Mouse (Mus musculus) ES-Bruce4 (cell line): ENCODE measurements at regions not wholly inside any gene's neighbourhood (a gene's known extent, or its start where the extent isn't known, plus 50 kb on each side); places are given as distances from the start of the nearest gene placed in this dataset.

Source experiments
- H3K27ac ChIP-seq: 2 replicates; pipeline ENCODE4 v1.5.1; 2012; ENCODE audit warnings: low read length, inconsistent platforms; ENCODE audit not compliant: insufficient read depth
- H3K27me3 ChIP-seq: 2 replicates; pipeline ENCODE4 v1.6.1; 2012; ENCODE audit warnings: mild to moderate bottlenecking, low read length, inconsistent platforms; ENCODE audit not compliant: control insufficient read depth, poor library complexity, insufficient read depth, severe bottlenecking
- H3K36me3 ChIP-seq: 2 replicates; pipeline ENCODE4 v1.6.1; 2012; ENCODE audit warnings: inconsistent platforms, mild to moderate bottlenecking, low read length, moderate library complexity; ENCODE audit not compliant: control insufficient read depth, poor library complexity, insufficient read depth, severe bottlenecking
- H3K4me1 ChIP-seq: one replicate; pipeline ENCODE4 v1.8.1; 2011; ENCODE audit warnings: low read length; ENCODE audit not compliant: control insufficient read depth, insufficient read depth
- H3K4me3 ChIP-seq: 2 replicates; pipeline ENCODE4 v1.5.1; 2011; ENCODE audit warnings: low read depth, mild to moderate bottlenecking, low read length
- H3K9ac ChIP-seq: 2 replicates; pipeline ENCODE4 v1.6.1; 2012; ENCODE audit warnings: low read depth, mild to moderate bottlenecking, inconsistent platforms; ENCODE audit not compliant: poor library complexity, severe bottlenecking
- H3K9me3 ChIP-seq: replicated peaks from 2 replicates; pipeline ENCODE4 v1.6.1; 2012; ENCODE audit warnings: mild to moderate bottlenecking, low read length, inconsistent platforms; ENCODE audit not compliant: control insufficient read depth, poor library complexity, insufficient read depth, severe bottlenecking
- CTCF ChIP-seq: IDR thresholded peaks from one replicate; pipeline ENCODE4 v1.8.1; 2011; ENCODE audit warnings: low read depth, low read length
- EP300 ChIP-seq: IDR thresholded peaks from 2 replicates; pipeline ENCODE4 v1.6.1; 2011; ENCODE audit warnings: low read depth, low read length; ENCODE audit not compliant: insufficient read depth
- POLR2A ChIP-seq: IDR thresholded peaks from one replicate; pipeline ENCODE4 v1.8.1; 2011; ENCODE audit warnings: low read length; ENCODE audit not compliant: insufficient read depth

DNA sequence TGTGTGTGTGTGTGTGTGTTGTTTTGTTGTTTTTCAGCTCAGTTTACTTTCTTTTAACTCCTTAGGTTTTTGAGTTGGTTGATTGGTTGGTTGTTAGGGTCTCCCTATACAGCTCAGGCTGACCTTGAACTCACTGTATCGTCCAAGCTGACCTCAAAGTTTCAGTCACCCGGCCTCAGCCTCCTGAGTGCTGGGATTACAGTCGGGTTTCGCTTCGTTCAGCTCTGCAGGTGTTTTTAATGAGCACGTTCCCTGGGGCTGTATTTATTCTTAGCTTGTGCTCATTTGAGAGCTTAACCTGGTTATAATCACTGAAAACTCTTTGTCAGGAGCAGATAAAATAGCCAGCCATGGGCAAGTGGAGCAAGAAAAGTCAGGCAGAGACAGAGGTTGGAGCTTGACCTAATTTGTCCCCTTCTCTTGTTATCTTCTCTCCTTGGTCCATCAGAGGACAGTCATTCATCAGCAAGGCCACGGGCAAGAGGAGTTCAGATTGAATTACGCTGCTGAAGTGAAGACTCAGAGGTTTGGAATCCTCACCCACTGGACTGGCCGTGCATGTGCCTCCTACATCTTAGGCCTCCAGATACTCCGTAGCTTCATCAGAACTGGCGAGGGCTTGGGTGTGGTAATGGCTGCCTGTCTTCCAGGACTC, 120.5 kb upstream of the Jarid2 start:
- Histone ChIP-seq H3K4me3 (no peak overlapping the region), H3K27me3 (no peaks in the 10 kb centered on the region), H3K4me1 (no peaks in the 10 kb centered on the region), H3K36me3 (no peaks in the 10 kb centered on the region), H3K9ac (no peak overlapping the region), H3K9me3 (0 out of 2 replicates have a peak, but pooled peaks cover 2% of the 10 kb centered on the region), H3K27ac (no peak overlapping the region)
- TF ChIP-seq CTCF (no peak), POLR2A (no peak)

DNA sequence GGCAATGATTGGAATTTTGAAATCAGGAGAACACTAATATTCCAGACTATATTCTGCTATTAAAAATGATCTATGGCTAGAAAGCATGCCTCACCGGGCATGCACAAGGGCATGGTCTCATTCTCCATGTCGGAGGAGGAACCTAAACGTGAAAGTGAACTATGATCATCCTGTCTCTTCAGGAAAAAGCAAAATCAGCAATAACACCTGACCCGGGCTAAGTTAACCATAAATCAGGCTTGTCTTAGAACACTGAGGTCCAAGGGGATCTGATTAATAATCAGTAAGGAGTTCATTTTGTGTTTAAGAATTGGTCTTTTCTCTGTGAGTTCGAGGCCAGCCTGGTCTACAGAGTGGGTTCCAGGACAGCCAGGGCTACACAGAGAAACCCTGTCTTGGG, 119.7 kb upstream of the Jarid2 start:
- Histone ChIP-seq H3K9me3 (0 out of 2 replicates have a peak, but pooled peaks cover 2% of the 10 kb centered on the region), H3K9ac (no peak overlapping the region), H3K27ac (no peak overlapping the region), H3K36me3 (no peaks in the 10 kb centered on the region), H3K4me1 (no peaks in the 10 kb centered on the region), H3K4me3 (no peak overlapping the region), H3K27me3 (no peaks in the 10 kb centered on the region)
- TF ChIP-seq CTCF (no peak), EP300 (no peak), POLR2A (no peak)

DNA sequence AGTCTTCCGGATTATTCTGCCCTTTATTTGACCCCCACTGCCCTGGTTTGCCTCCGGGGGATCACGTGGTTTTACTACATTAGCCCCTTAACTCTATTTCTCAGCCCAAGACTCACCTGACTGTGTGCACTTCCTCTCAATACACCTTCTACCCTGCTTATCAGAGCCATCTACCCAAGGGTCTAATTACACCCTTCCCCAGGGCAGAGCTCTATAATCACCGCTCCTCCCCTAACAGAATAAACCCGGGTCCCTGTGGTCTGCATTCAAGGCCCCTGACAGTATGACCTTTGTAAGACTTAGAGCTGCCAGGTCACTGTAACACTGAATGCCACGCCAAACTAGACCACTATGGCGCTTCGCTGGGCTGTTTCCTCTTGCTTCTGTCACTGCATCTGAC, 113.6 kb upstream of the Jarid2 start:
- TF ChIP-seq CTCF (no peak), POLR2A (no peak), EP300 (no peak)
- Histone ChIP-seq H3K27me3 (no peaks in the 10 kb centered on the region), H3K4me1 (no peaks in the 10 kb centered on the region), H3K4me3 (no peak overlapping the region), H3K27ac (peak overlapping the region; percentile 15; the same call in 1 of the 2 replicates), H3K9me3 (0 out of 2 replicates have a peak, but pooled peaks cover 4% of the 10 kb centered on the region), H3K9ac (no peak overlapping the region), H3K36me3 (no peaks in the 10 kb centered on the region)

DNA sequence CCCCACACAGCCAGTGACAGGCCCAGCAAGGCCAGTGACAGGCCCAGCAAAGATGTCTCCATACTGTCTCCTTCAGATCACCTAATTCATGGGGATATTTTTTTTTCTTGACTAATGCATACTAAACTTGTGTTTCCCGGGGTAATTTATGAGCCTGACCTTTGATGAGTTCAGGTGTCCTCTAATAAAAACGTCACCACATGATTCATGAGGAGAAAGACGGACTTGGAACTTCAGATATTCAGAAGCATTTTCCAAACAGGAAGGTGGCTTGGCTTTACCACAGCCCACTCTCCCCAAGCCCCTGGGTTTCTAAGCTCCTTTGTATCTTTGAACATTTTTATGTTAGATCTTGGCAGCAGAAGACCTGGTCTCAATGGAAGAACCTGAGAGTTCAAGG, 110.9 kb upstream of the Jarid2 start:
- Histone ChIP-seq H3K4me1 (peaks cover 2% of the 10 kb centered on the region), H3K27me3 (no peaks in the 10 kb centered on the region), H3K4me3 (no peak overlapping the region), H3K36me3 (no peaks in the 10 kb centered on the region), H3K27ac (no peak overlapping the region), H3K9me3 (0 out of 2 replicates have a peak, but pooled peaks cover 4% of the 10 kb centered on the region), H3K9ac (no peak overlapping the region)
- TF ChIP-seq POLR2A (no peak), EP300 (no peak), CTCF (no peak)

DNA sequence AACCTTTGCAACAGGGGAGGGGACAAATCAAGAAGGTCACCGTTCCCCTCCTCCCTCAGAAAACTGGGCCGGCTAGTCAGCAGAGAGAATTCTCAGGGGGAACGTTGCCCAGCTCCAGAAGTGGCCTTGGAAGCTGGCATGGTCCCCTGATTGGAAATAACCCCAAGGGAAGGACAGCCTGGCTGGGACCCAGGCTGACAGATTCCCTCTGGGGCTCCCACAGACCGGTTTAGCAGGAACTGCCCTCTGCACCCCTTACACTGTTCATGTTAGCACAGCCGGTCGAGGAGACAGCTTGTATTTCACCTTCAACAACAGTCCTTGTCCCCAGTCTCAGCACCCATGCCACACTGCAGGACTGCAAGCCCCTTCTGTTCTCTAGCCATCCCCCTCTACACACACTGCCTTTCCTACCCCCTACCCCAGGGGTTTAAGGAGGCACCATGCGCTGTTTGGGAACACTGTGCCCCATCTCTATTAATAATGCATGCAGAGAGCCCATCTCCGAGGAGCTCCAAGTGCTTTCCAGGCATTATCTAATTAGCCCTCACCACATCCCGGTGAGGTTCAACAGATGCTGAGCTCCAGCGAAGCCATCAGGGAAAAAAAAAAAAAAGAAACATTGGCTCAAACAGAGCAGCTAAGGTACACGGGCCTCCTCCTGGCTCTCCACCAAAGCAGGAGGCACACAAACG, 106.5 kb upstream of the Jarid2 start:
- Histone ChIP-seq H3K9me3 (no peaks in the 10 kb centered on the region), H3K27me3 (no peaks in the 10 kb centered on the region), H3K4me3 (no peak overlapping the region), H3K4me1 (peaks cover 4% of the 10 kb centered on the region), H3K27ac (no peak overlapping the region), H3K36me3 (no peaks in the 10 kb centered on the region), H3K9ac (no peak overlapping the region)
- TF ChIP-seq EP300 (no peak), CTCF (no peak)

DNA sequence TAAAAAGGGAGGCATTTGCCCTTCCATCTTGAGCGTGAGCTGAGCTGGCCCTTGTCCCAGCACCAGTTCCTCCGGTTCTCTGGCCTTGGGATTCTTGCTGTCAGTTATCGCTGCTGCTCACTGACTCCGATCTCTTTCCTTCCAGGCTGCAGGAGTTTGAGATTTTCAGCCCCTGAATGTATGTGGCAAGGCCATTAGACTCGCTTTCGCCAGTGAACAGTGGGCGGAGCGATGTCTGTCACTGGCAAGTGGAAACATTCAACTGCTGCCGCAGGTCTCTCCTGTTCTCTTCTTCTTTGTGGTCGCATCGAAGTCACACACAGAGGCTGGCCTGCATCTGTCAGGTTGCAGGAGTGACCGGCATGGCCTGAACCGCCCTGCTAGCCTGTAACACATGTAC, 104.6 kb upstream of the Jarid2 start:
- Histone ChIP-seq H3K36me3 (no peaks in the 10 kb centered on the region), H3K4me3 (peak overlapping the region; percentile 44), H3K9me3 (no peaks in the 10 kb centered on the region), H3K27ac (no peak overlapping the region), H3K27me3 (no peaks in the 10 kb centered on the region), H3K9ac (0 out of 2 replicates have a peak overlapping the region, but pooled peaks have one; percentile 2), H3K4me1 (peaks cover 4% of the 10 kb centered on the region)
- TF ChIP-seq EP300 (no peak), CTCF (no peak), POLR2A (no peak)
